Mouse (Mus musculus) heart, embryonic 14.5 days (tissue): Measurements from ENCODE around the gene Lrrc46. TPM values are rescaled to one million over a fixed set of nuclear protein-coding genes. Genes with fewer than 3 reads are reported as not detected.
A peak's percentile ranks its signal among the peaks of the same experiment; 100 is the strongest.

Experiments used
- ATAC-seq: fragments of 200-750 bp; cut with Nextera tagmentation; 2 replicates; pipeline ENCODE4 v1.8.0; 2017; ENCODE audit warnings: low read depth, moderate TSS enrichment; ENCODE audit not compliant: insufficient number of reproducible peaks, insufficient read depth, low FRiP score
- H3K27ac ChIP-seq, 2 experiments: fragments of 200-500 bp in 1 of 2; fragments of 300-500 bp in 1 of 2; sonication (generic) in 1 of 2; replicated peaks in 1 of 2; 2 replicates each; pipeline ENCODE4 v1.5.1; 2012 to 2014; ENCODE audit warnings: low read depth in 2 of 2, low read length in 2 of 2, control low read depth in 1 of 2, mild to moderate bottlenecking in 1 of 2, mixed read lengths in 1 of 2; ENCODE audit not compliant: control insufficient read depth in 1 of 2, insufficient read depth in 1 of 2
- H3K27me3 ChIP-seq: fragments of 300-500 bp; sonication (generic); 2 replicates; pipeline ENCODE4 v1.6.1; 2014; ENCODE audit warnings: mild to moderate bottlenecking, low read length, control low read depth; ENCODE audit not compliant: control insufficient read depth, insufficient read depth
- H3K36me3 ChIP-seq: fragments of 300-500 bp; sonication (generic); 2 replicates; pipeline ENCODE4 v1.6.1; 2014; ENCODE audit warnings: mild to moderate bottlenecking, control low read depth, low read length, mixed read lengths; ENCODE audit not compliant: control insufficient read depth, insufficient read depth
- H3K4me1 ChIP-seq, 2 experiments: fragments of 200-500 bp in 1 of 2; fragments of 300-500 bp in 1 of 2; sonication (generic) in 1 of 2; 2 replicates each; pipeline ENCODE4 v1.6.1; 2012 to 2014; ENCODE audit warnings: low read length in 2 of 2, control low read depth in 1 of 2, mixed read lengths in 1 of 2; ENCODE audit not compliant: control insufficient read depth in 2 of 2, insufficient read depth in 2 of 2
- H3K4me2 ChIP-seq: fragments of 300-500 bp; sonication (generic); 2 replicates; pipeline ENCODE4 v1.6.1; 2014; ENCODE audit warnings: mild to moderate bottlenecking, low read length
- H3K4me3 ChIP-seq, 2 experiments: fragments of 200-500 bp in 1 of 2; fragments of 300-500 bp in 1 of 2; sonication (generic) in 1 of 2; 2 replicates each; pipeline ENCODE4 v1.5.1; 2012 to 2014; ENCODE audit warnings: low read length in 2 of 2, mild to moderate bottlenecking in 2 of 2, control low read depth in 1 of 2, low read depth in 1 of 2, moderate library complexity in 1 of 2; ENCODE audit not compliant: control insufficient read depth in 1 of 2, insufficient read depth in 1 of 2
- H3K9ac ChIP-seq: fragments of 300-500 bp; sonication (generic); 2 replicates; pipeline ENCODE4 v1.6.1; 2014; ENCODE audit warnings: mild to moderate bottlenecking, low read length
- H3K9me3 ChIP-seq: fragments of 300-500 bp; sonication (generic); 2 replicates; pipeline ENCODE4 v1.6.1; 2016; ENCODE audit warnings: low read length, control low read depth; ENCODE audit not compliant: control insufficient read depth
- WGBS: fragments of 180-500 bp; shearing (Covaris S2); extraction: QIAGEN DNeasy Blood & Tissue Kit; methylation state at CpG from one replicate; pipeline ENCODE4 v1.1.7; 2014; 5-methylcytosine and 5-hydroxymethylcytosine counted together
- polyA plus RNA-seq: library from polyadenylated mRNA; unstranded; fragments of >200 nt; fragmentation: Nextera tagmentation; extraction: Ambion mirVana; gene quantifications from 2 replicates; pipeline ENCODE4 v1.2.1, GENCODE M21; 2014

Lrrc46 gene
- polyA plus RNA-seq, 1 experiment from 2014 or later = 0.35 TPM

DNA sequence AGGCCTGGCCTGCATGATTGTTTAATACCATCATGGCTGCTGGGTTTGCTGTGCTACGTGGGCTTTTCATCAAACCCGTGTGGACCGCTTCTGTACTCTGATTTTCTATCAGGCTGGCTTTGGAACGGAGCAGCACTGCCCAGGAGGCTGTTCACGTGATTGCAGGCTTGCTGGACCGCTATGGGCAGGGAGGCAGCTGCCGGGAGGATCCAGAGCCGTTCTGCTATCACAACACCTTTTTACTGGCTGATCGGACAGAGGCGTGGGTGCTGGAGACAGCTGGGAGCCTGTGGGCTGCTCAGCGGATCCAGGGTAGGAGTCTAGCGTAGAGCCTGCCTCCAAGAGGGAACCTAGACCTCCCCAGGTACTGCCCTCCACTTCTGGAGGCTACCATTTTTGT, 9.2 kb downstream of the Lrrc46 start:
- H3K9ac ChIP-seq = no peak overlapping the region
- no peak overlapping the region for H3K27ac ChIP-seq
- H3K36me3 ChIP-seq = peaks cover 16% of the 10 kb centered on the region; the same call in 1 of the 2 replicates
- H3K4me2 ChIP-seq = no peak overlapping the region
- H3K9me3 ChIP-seq = no peaks in the 10 kb centered on the region
- no peak for ATAC-seq
- H3K27me3 ChIP-seq = no peaks in the 10 kb centered on the region
- no peak overlapping the region for H3K4me3 ChIP-seq
- peaks cover 0 to 7% of the 10 kb centered on the region in 2 experiments; a peak in 2 of 4 replicates for H3K4me1 ChIP-seq
- WGBS = 61% methylated on average over 12 of the region's 12 CpGs

DNA sequence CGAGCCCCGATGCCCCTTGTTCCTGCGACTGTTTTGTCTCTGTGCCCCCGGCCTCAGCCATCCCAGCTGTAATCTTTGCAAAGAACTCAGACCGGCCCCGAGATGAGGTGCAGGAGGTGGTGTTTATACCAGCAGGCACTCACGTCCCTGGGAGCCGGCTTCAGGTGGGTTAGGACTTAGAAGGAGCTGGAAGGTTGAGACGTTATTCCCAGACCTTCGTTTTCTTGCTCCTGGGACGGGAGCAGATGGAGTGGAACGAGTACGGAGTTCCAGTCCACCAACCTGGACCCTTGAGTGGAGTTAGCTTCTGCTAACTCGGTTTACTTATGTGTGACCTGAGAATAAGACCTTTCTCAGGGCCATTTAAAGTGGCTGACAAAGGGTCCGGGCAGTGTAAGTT, 10.8 kb downstream of the Lrrc46 start:
- 22% methylated on average over 15 of the region's 15 CpGs for WGBS
- Histone ChIP-seq H3K4me3 (peak overlapping the region; percentile 58 to 80), H3K4me2 (peak overlapping the region; percentile 66), H3K27me3 (0 out of 2 replicates have a peak, but pooled peaks cover 3% of the 10 kb centered on the region), H3K36me3 (peaks cover 16% of the 10 kb centered on the region; the same call in 1 of the 2 replicates), H3K4me1 (peaks cover 6 to 11% of the 10 kb centered on the region in 2 experiments), H3K27ac (no peak overlapping the region), H3K9ac (peak overlapping the region; percentile 74), H3K9me3 (no peaks in the 10 kb centered on the region)
- ATAC-seq = no peak

DNA sequence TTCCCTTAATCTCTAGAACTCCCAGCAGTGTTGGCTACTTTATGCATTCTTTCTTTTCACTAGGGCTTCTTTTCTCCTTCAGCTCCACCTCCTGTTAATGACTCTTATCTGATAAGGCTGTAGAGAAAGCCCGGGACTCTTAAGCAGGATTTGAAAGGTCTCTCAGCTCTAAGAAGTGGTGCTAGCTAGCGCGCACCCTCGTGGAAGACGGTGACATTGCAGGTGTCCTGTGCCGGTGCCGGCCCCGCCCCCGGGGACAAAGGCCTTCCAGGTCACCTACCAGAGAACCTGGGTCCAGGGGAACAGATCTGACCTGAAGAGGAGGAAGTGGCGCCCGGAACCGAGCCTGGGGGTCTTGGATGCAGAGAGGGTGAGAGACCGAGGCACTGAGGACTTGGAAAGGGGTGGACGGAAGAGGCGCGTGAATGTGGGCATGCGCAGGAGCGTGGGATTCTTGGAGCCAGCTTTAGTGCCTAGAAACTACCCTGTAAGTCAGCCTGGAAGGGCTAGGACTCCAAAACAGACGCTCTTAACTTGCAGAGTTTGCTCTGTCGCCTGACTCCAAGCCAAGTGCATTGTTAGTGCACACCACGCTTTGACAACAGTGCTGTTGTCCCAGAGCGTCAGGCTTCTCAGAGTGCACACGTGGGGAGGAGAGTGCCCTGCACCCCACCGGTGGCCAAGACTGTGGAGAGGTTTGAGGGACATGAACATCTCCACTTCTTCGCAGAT, 11.4 kb downstream of the Lrrc46 start, which contains the start of gene Scrn2:
TSS of gene Scrn2 (plus strand) at position 253 of the 732 bp plus-strand sequence.
- peak within 1 kb of the TSS; percentile 58 to 65 for H3K27ac ChIP-seq

DNA sequence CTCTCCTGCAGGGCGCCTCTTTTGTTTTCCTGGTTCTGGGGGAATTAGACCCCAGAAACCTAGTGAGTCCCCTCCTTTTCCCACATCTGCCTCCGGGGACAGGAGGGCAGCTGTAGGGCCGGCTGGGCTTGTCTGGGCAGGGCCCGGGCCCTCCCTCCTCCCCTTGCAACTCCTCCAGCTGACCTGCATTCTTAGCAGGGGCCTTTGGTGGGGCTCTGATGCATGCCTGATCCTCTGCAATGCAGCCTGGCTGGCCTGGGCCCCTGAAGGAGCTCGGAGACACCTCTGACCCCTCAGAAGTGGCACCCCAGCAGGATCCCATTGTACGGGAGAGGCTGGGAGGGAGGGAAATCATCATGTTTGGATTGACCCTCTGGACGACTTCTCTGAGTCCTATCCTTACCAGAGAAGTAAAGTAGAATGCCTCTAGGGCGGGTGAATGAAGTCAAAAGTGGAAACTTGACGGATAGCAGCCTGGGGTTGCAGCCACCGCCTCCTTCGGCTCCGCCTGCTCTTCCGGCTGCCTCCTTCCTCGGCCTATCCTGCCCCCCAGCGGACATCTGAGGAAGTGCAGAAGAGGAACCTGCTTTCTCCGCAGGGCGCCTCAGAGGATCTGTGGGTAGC, 15.4 kb downstream of the Lrrc46 start:
- Histone ChIP-seq H3K9ac (peak overlapping the region; percentile 74), H3K27me3 (peaks cover 48% of the 10 kb centered on the region), H3K4me1 (peaks cover 18 to 27% of the 10 kb centered on the region in 2 experiments), H3K27ac (peak overlapping the region; percentile 62 to 67), H3K4me3 (peak overlapping the region; percentile 30 to 35), H3K9me3 (no peaks in the 10 kb centered on the region), H3K4me2 (peak overlapping the region; percentile 74), H3K36me3 (no peaks in the 10 kb centered on the region)
- WGBS = 3% methylated on average over 17 of the region's 17 CpGs
- ATAC-seq = peak; percentile 36; the same call in 1 of the 2 replicates

More for the DNA sequence above, 11.4 kb downstream of the Lrrc46 start, which contains the start of gene Scrn2:
- H3K4me3 ChIP-seq = peak within 1 kb of the TSS; percentile 58 to 80
- peaks cover 9% of the 10 kb centered on the region for H3K27me3 ChIP-seq
- WGBS = 1% methylated on average over 25 of the region's 25 CpGs
- peak within 1 kb of the TSS; percentile 74 for H3K9ac ChIP-seq
- H3K36me3 ChIP-seq = peaks cover 16% of the 10 kb centered on the region; the same call in 1 of the 2 replicates
- no peak for ATAC-seq
- peaks cover 11 to 13% of the 10 kb centered on the region in 2 experiments for H3K4me1 ChIP-seq
- peak within 1 kb of the TSS; percentile 66 for H3K4me2 ChIP-seq
- H3K9me3 ChIP-seq = no peaks in the 10 kb centered on the region

DNA sequence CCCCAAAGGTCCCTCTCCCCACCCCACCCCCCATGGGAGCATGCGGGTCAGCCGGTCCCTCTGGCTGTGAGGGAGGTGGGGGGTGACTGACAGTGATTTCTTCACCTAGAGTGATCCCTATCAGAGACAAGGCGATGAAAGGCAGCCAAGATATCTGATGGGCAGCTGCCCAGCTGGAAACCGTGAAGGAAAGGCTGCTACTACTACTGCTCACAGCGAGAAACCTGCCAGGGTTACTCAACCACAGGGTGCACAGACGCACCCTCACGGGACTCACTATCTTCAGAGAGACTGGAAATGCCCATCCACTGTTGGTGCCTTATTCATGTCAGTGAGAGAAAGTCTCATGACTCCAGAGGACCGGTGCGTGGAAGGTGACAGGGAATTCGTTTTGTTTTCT, 16.2 kb downstream of the Lrrc46 start:
- no peak for ATAC-seq
- Histone ChIP-seq H3K9ac (no peak overlapping the region), H3K4me2 (peak overlapping the region; percentile 74; the same call in 1 of the 2 replicates), H3K4me1 (peaks cover 13 to 27% of the 10 kb centered on the region in 2 experiments; a peak in 3 of 4 replicates), H3K4me3 (no peak overlapping the region), H3K27me3 (peaks cover 56% of the 10 kb centered on the region), H3K36me3 (no peaks in the 10 kb centered on the region), H3K9me3 (no peaks in the 10 kb centered on the region), H3K27ac (no peak overlapping the region)
- WGBS = 19% methylated on average over 10 of the region's 10 CpGs

DNA sequence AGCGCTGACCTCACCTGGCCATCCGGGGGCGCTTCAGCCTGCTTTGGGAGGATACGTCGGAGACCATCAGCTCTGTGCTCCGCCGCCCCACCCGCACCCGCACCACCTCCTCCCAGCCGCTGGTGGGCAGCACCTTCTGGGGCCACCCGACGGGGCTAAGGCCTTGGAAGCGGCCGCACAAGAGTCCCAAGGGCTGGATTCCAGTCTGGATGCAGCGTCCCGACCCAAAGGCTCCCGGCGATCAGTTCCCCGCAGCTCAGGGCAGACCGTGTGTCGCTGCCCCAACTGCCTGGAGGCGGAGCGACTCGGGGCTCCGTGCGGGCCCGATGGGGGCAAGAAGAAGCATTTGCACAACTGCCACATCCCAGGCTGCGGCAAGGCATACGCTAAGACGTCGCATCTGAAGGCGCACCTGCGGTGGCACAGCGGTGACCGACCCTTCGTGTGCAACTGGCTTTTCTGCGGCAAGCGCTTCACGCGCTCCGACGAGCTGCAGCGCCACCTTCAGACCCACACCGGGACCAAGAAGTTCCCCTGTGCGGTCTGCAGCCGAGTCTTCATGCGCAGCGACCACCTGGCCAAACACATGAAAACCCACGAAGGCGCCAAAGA, 19.2 kb downstream of the Lrrc46 start:
- WGBS = under 1% methylated on average over 50 of the region's 50 CpGs
- Histone ChIP-seq H3K9me3 (no peaks in the 10 kb centered on the region), H3K27ac (no peak overlapping the region), H3K36me3 (no peaks in the 10 kb centered on the region), H3K4me2 (peak overlapping the region; percentile 92), H3K4me3 (peak overlapping the region; percentile 53 to 58), H3K4me1 (peaks cover 13 to 38% of the 10 kb centered on the region in 2 experiments; a peak in 3 of 4 replicates), H3K9ac (peak overlapping the region; percentile 72), H3K27me3 (peaks cover 80% of the 10 kb centered on the region)
- ATAC-seq = 0 out of 2 replicates have a peak, but pooled peaks have one; percentile 13

DNA sequence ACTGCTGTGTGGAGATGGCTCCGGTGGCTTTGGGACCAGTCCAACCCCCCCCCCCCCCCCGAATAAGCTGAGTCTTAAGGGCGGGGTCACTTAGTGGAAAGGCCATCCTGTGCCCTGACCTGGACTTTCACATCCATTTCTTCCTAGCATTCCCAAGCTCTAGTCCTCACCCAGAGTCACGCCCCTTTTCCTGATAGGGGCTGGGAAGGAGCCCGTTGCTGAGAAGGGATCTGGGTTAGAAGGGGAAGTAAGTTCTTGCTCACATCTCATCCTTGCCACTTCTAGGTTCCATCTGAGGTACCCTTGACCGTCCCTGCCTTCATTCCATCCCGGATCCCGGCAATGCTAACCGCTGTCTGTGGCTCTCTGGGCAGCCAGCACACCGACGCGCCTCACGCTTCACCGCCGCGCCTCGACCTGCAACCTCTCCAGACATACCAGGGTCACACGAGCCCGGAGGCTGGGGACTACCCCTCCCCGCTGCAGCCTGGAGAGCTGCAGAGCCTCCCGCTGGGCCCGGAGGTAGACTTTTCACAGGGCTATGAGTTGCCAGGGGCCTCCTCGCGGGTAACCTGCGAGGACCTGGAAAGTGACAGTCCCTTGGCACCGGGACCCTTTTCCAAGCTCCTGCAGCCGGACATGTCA, 20.0 kb downstream of the Lrrc46 start:
- Histone ChIP-seq H3K9ac (peak overlapping the region; percentile 72; the same call in 1 of the 2 replicates), H3K4me3 (peak overlapping the region; percentile 53 to 58; a peak in 3 of 4 replicates), H3K27me3 (peaks cover 87% of the 10 kb centered on the region), H3K27ac (no peak overlapping the region), H3K4me2 (peak overlapping the region; percentile 92), H3K4me1 (peaks cover 13 to 38% of the 10 kb centered on the region in 2 experiments; a peak in 3 of 4 replicates), H3K9me3 (no peaks in the 10 kb centered on the region), H3K36me3 (no peaks in the 10 kb centered on the region)
- WGBS = under 1% methylated on average over 26 of the region's 27 CpGs
- ATAC-seq = no peak
